Mouse (Mus musculus) thymus, postnatal 25 days (tissue): Measurements from ENCODE around the gene Galc.
A peak's percentile ranks its signal among the peaks of the same experiment; 100 is the strongest.

Source experiments
- DNase-seq: peaks from one replicate; pipeline ENCODE4 v3.0.0; 2022

Gene Galc

DNA sequence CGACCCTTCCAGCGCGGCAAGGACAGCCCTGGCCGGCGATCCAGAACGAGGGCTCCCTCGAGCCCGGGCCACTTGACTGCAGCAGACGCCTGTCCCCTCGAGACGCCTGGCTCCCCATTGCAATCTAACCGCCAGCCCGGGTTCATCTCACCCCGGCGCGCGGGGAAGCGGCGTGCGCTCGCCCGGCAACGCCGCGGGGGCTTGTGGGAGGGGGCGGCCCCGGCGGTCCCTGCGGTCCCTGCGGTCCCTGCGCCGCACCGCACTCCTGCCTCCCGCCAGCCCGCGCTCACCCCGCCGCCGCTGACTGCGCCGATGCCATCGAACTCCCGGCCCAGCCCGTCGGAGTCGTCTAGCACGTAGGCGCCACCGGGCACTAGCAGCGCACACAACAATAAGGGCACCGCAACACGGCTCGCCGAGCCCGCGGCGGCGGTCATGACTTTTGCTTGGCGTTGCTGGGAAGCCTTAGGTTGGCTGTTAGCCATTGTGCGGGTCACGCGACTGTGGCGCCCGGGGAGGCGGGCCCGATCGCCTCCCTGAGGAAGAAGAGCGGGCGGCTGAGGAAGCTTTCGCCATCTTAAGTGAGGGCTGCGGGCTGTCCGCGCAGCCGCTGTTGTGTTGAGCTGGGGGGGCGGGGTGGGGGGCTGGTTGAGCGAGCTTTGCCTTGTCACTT is at the start of gene Galc:
Gene Galc (minus strand): TSS at position 615 of the 673 bp plus-strand sequence.
- DNase-seq: peak; percentile 85

DNA sequence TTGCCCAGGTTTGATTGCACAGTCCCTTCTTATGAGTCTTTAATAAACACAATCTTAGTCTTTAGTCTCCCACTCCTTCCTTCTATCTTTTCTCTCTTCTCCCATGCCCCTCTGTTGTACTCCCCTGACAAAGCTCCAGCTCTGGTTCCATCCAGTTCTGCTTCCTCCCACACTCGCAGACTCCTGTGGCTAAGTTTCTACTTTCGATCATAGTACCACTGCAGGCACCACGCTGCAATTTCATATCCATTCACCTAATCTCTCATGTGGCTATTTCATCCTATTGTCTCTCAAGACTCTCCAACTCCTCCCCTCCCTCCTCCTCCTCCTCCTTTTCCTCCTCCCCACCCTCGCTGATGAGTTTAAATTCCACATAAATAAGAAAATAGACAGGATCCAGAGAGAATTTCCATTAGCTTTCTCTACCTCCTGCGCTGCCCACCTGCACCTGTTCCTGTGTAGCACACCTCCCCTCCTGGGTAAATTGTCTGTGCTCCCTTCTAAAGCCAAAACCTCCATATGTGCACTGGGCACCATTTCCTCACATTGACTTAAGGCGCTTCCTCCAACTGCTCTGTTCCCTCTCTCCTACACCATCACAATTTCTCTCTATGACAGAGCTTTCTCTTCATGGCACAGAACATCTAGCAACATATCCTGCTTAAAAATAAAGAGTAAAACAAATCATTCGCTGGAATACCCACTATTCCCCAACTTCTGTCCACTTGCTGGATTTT is 48.1 kb upstream of the Galc start:
- DNase-seq: no peak

DNA sequence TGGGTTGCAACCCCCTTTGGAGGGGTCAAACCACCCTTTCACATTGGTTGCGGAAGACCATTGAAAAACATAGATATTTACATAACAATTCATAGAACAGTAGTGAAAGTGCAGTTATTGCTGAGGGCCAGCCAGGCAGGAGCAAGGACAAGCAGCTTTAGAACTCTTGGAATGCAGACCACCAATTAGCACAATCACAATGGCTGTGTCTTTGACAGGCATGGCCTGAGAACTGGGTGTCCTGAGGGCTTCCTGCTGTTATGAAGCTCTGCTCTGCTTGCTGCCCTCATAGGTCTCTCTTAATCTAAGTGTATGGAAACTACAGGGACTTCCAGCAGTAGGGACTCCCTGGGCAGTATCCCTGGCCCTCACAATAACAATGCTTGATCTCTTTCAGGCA is 43.8 kb upstream of the Galc start:
- DNase-seq: no peak

DNA sequence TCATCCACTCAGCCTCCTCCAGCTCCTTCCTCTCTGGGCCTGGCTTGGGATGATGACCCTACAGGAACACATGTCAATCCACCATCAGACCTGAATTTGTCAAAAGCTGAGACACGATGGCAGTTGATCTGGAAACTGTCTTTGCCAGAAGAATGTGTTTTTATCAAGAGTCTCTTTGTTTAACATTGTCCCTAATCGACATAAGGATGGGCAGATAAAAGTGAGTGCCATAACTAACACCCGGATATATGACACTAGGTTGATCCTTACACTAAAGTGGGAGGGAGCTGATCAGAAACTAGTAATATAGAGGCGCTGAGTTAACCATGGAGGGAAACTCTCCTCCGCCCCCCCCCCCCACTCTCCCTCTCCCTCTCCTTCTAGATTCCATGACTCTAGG is 42.7 kb upstream of the Galc start:
- DNase-seq: no peak

DNA sequence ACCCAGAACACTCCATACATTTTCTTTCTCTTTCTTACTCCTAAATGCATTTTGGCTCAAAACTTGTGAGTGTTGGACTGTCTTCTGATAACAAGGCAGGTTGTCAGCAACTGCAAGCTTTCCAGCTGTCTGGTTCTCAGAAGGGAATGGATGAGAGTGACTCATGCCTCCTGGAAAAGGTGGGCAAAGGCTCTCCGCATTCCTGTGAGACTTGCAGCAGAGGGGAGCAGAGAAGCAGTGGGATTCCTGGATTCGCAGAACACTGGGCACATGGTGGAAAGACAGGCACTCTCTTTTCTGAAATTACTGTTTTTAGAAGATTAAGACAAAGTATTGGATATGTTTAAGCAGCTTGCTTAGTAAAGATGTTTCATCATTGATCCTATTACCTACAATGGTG is 35.0 kb upstream of the Galc start:
- no peak for DNase-seq

DNA sequence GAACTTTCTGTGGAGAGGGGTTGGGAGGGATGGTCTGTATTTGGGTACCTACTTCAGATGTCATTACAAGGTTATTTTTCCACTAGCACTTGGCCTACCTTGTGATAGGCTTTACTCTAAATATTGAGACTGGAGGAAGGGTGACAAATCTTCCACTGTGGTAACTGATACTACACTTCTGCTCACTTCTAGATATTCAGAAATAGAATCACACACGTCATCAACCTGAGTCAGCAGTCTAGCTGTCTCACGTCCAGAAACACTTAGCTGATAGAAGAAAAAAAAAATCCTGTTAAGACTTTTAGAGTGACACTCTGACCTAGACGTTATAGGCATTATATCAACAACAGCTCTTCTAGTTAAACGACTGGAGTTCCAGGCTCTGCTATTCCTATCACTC is 33.0 kb upstream of the Galc start:
- no peak for DNase-seq

DNA sequence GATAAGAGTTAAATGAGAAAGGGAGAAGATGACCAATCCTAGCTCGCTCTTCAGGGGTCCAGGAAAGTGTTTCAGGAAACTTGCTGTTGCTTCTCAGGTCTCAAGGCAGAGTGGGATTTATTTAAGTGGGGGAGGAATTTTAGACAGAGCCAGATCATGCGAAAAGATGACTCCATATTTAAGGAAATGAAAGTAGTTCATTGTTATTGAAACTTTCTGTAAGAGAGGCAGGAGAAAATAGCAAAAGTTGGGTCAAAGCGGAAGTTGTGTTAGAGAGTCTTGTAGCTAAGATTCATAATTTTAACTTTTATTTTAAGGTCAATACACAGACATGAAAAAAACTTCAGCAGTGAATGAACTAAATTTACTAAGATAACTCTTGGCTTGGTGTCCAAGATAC is 31.2 kb upstream of the Galc start:
- DNase-seq: no peak

DNA sequence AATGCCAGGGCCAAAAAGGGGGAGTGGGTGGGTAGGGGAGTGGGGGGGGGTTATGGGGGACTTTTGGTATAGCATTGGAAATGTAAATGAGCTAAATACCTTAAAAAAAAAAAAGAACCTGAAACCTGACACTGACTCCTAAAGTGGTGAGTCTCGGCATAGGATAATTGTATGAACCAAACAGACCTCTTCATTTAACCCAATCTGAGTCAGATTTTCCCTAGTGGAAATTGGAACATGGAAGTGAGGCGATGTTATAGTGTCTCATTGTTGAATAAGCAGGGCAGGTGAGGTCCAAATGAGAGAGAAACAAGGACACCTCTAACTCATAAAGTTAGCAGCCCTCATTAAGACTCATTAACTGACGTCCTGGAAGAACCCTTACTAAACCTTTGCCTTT is 25.2 kb upstream of the Galc start:
- DNase-seq: no peak

DNA sequence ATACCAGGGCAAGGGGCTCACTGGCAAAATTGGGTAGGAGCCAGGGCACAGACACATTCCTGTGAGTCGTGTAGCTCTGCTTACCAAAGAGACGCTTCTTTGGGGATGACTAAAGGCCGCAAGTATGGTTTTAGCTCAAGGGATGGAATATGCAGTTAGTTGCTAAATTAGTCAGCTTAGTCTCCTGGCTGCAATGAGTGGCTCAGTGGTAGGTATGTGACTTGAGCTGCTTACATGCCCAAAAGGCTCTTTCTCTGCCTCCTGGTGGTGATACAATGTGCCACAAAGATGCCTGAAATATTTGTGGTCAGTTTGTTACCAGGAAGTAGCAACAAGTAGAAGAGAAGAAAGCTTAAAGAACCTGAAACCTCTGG is 24.2 kb upstream of the Galc start:
- no peak for DNase-seq

DNA sequence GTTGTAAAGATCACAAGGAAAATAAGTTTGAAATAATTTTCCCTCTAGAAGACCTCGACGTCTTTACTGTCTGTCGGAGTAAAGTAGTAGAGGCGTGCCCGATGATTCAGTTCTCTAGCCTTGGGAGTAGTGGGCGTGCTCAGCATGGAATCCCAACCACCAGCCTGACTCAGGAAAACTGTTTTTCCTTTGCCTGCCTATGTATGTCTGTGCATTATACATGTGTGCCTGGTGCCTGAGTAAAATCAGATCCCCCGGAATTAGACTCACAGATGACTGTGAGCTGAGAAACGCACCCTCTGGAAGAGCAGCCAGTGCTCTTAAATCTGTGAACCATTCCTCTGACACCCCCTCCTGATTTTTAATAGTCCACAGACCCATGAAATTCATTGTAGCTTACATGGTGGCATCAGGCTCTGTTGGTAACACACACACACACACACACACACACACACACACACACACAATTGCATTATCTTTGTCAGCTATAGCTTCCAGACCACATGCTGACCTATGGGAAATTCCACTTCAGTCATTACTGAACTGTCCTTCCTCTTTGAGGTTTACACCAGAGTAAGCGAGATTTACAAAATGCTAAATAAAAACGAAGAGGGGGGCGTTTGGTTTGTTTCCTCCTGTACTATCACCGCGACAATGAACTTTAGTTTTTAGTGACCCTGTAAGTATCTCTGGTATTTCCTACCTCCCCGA is 23.7 kb upstream of the Galc start:
- no peak for DNase-seq

DNA sequence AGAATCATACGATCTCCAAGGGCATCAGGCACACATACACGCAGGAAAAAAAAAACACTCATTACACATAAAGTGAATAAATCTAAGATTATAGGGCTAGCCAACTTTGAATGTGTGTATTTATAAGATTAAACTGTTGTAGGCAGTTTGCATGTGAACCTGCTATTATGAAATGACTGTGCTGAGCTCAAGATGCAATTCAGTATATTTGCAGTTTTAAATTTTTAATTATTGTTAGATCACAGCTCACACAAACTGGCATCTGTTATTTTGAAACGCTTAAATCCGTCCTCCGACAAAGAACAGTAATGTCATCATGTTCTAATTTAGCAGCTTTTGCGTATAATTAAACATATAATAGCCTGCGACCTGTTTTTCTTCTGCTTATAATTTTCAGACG is 21.7 kb upstream of the Galc start:
- DNase-seq: no peak

DNA sequence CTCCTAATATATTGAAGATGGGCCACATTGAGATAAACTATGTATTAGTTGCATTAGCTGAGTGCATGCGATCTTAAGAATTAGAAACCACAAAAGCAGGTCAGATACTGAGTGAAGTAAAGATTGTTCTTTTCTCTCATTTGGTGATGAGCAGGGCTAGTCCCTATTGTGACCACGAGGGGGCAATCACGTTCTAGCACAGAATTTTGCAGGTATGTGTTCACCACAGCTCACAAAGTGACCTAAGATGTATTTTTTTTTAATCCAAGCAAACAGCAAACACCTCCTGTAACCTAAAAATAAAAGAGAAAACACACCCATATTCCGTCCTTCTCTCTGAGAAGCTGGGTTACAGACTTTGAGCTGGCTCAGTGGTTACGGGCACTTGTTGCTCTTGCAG is 21.3 kb upstream of the Galc start:
- peak; percentile 65 for DNase-seq

DNA sequence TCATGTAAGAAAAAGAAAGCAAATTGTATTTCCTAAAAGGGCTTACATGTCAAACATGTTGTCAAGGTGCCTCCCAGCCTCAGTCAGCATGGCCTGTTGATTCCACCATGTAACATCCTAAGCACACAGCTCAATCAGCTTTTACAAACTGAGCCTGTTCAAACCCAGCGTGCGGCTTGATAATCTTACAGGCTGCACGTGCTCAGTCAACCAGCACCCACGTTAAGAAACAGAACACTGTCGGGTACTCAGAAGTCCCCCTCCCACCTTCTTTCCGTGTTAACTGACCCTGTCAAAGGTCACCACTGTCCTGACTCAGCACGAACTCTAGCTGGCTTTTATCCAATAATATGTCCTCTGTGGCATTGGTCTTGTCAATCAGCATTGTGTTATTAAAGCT is 13.2 kb upstream of the Galc start:
- no peak for DNase-seq

DNA sequence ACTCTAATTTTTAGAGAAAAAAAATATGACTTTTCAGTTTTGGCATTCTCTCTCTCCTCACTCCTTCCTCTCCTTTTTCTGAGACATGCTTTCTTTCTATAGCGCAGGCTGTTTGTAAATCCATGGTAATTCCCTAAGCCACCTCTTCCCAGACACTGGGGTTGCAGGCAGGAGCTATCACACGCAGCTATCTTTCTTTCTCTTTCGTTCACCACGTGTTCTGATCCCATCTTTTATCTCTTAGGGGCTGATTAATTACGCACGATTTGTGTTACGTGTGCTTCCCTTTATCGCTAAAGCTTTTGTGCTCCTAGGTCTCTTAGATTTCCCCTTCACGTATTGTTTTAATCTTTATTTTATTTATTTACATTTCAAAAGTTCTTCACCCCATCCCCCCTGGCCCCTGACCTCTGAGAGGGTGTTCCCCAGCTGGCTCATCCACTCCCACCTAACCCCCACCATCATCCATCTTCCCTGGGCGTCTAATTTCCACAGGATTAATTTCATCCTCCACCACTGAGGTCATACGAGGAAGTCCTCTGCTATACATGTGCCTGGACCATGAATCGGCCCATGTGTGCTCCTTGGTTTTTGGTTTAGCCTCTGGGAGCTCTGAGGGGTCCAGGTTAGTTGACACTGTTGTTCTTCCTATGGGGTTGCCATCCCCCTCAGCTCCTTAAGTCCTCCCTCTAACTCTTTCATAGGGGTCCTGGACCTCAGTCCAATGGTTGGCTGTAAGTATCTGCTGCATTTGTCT is 11.7 kb upstream of the Galc start:
- DNase-seq: no peak

DNA sequence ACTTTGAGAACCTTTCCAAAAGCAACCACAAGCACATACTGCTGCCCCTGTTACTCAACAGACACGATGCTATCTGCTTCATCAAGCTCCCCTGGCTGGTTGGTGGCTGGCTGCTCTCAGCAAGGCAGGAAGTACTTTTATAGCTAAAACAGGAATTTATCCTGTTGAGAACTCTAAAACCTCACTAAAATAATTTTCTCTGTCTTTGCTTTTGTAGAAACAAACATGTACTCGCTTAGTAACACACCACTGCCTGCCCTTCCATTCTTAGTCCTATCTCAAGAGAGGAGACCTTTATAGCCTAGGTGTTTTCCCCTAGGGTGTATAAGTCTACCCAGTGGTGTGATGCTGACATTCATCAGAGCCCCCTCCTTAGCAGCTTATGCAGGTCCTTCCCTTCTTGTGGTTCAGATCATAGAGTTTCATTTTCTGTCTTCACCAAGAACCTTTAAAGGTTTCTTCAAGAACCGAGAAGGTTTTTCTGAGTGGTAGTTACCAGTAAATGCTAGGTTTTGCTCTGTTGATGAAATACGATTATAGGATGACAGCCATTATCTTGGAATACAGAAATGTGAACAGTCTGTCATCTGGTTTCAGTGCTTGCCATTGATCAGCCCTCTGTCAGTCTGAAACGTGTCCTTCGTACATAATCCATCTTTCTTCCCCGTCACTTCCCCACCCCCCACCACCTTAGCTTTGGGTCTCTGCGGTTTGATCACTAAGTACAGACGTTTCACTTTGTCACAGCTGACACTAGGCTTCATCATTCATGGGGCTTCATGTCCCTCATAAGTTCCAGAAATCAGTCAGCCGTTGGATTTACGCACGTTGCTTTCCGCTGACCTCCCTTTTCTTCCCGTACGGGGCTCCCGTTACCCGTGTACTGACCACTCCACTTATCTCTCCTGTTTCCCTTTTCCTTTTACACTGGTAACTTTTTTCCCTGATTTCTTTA is 10.8 kb upstream of the Galc start:
- peak; percentile 62 for DNase-seq

DNA sequence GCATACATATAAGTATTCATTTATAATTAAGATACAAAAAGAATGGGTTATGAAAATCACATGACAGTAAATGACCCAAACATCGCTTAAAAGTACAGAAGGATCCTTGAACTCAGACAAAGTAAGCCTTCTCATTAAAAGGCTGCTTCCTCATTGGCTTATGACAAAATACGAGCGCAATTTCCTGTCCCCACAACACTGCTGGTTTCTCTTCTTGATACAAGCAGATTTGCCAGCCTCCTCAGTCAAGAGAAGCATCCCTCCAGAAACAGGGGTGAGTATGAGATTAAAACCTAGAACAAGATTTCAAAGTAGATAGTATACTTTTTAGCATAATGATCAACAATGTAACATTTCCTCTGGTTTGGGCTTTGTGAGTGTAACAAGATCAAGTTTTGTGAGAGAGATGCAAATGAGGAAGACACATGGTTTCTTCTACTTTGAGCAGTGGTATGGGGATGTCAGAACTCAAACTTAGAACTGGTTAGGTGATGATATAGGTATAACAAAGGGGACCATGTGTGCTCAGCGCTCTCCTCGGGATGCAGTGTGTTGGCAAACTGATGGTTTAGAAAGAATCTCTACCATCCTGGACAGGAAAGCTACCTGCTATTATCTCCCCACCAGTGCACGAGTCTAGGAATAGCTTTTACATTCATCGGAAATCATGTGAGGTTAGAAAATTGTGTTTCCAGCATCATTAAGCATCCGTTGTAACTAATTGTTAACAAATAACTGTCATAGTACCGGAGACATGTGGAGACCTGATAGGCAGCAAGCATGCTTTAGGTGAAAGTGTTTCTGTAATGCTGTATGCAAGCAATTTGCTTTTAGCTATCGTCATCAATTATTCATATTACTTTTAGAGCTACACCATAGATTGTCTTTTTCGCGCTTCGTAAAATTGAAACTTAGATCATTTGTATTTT is 9.4 kb upstream of the Galc start, which contains the start of gene Gpr65:
Gene Gpr65 (plus strand): TSS at position 195 of the 929 bp plus-strand sequence.
- peak; percentile 29 for DNase-seq

DNA sequence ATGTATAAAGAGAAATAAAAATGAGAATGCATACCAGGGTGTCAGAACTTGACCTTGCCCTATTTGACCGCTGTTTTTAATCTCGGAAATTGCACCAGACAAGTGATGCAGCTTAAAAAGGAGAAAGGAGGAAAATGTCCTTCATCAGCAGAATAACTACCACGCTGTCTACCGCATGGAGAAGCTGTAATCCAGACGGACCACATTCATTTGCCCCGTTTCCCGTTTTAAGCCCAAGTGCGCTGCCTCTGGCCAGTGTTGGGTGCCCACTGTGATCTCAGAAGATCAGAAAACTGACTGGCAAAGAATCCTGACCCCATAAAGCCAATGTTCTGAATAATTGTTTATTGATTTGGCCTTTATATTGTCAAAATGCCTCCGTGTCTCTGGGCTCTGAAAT is 6.4 kb upstream of the Galc start:
- DNase-seq: no peak

DNA sequence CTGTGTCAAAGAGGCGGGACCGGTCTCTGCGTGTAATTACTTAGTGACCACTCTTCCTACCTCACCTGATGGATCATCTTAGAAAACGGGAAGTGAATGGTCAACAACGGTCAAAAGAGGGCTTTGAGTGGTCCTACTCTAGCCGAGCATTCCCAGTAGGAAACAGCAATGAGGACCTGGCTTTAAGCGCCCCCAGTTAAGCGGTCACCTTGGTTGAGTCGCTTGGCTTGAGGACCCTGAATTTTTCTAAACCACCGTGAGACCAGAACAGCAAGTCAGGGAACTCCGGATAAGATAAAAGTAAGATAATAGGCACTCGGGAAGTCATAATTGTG is 226 bp upstream of the Galc start:
- DNase-seq: no peak

DNA sequence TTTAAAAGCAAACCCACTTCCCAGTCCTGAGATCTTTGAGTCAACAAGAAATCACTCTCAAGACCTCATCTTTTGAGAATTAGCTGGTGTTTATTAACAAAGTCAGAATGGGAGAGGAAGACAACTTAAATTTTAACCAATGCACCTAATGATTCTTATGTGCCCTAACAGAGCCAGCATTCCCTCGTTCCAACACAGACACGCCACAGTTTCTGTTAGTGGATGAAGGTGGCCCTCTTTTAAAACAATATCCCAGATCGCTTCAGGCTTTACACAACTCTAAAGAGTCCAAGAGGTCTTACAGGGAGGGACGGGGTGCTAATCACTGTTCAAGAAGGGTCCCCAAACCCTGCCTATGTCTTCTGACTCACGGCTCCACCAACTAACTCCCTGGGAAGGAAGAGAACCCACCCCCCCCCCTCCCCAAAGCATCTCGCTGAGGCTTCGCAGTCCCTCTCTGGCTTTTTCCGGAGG is 851 bp downstream of the Galc start:
- DNase-seq: no peak

DNA sequence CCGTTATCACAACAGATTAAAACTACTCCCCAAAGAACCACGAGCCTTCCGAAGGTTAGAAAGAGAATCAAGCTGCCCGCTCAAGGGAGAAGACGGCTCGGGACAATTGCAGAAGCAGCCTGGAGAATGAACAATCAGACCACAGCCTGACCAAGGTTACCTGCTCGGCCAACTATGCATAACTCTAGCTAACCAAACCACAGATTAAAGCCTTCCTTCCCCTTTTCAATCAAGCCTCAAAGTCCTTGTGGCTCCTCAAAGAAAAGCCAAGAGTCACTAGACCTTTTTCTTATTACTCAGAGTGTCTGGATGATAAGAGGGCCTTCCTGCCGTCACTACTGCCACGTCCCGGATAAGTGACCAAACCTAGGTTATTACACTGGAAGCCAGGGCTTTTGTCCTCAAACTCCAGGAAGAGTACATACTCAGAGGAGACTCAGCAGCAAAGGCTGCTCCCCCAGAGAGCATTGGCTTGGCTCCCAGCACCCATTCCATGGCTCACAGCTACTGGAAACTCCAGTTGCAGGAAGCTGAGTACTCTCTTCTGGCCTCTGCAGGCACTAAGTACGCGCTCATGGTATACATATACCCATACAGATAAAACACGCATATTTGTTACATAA is 3.8 kb downstream of the Galc start:
- DNase-seq: no peak

DNA sequence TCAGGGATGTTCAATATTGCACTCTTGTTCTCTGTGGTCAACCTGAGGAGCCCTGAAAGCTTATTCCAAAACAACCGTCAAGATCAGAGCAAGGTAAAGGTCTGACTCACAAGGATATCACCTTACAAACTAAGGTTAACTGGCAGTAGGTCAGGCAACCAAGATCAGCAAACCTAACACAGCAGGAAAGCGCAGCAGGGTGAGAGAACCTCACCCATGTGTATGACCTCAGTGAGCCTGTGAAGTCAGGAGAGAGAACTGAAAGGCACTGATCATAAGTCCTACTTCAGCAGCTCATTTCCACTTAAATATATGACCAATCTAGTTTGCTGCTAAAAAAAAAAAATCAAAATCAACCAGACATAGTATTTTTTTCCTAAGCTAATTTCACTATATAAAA is 6.8 kb downstream of the Galc start:
- no peak for DNase-seq
